Mouse (Mus musculus): Measurements from ENCODE around the gene Ifne. TPM values are rescaled to one million over a fixed set of nuclear protein-coding genes. Genes with fewer than 3 reads are reported as not detected.

Ifne gene
- polyA plus RNA-seq, 1 experiment = not detected

GRCm38 (mm10) chr4:88893201-88893754 lies 13.3 kb upstream of the Ifne start:
- Histone ChIP-seq H3K4me1 (ENCODE audit: control insufficient read depth, insufficient read depth, insufficient read length) (no peaks in the 10 kb centered on the region), H3K4me3 (ENCODE audit: extremely low read depth, insufficient read depth, insufficient read length) (no peak overlapping the region), H3K27ac (ENCODE audit: insufficient read depth, low read length) (no peak overlapping the region), H3K36me3 (ENCODE audit: control insufficient read depth, insufficient read depth, low read length) (no peaks in the 10 kb centered on the region), H3K27me3 (ENCODE audit: control insufficient read depth, insufficient read depth, low read length) (no peaks in the 10 kb centered on the region)
- no peak for DNase-seq (ENCODE audit: low read depth in 1 of 2, low spot score in 2 of 2)
- TF ChIP-seq CTCF (IDR thresholded peaks at IDR 0.05; ENCODE audit: extremely low read depth, insufficient read depth, insufficient read length, insufficient replicate concordance) (no peak), POLR2A (IDR thresholded peaks at IDR 0.05; ENCODE audit: low read depth, low read length) (no peak)

GRCm38 (mm10) chr4:88888236-88888635 lies 8.2 kb upstream of the Ifne start:
- H3K27me3 ChIP-seq (ENCODE audit: control insufficient read depth, insufficient read depth, low read length) = no peaks in the 10 kb centered on the region
- TF ChIP-seq CTCF (IDR thresholded peaks at IDR 0.05; ENCODE audit: extremely low read depth, insufficient read depth, insufficient read length, insufficient replicate concordance) (no peak), POLR2A (IDR thresholded peaks at IDR 0.05; ENCODE audit: low read depth, low read length) (no peak)
- no peak overlapping the region for H3K4me3 ChIP-seq (ENCODE audit: extremely low read depth, insufficient read depth, insufficient read length)
- H3K36me3 ChIP-seq (ENCODE audit: control insufficient read depth, insufficient read depth, low read length) = no peaks in the 10 kb centered on the region
- no peak for DNase-seq (ENCODE audit: low read depth in 1 of 2, low spot score in 2 of 2)
- no peak overlapping the region for H3K27ac ChIP-seq (ENCODE audit: insufficient read depth, low read length)
- H3K4me1 ChIP-seq (ENCODE audit: control insufficient read depth, insufficient read depth, insufficient read length) = no peaks in the 10 kb centered on the region

DNA sequence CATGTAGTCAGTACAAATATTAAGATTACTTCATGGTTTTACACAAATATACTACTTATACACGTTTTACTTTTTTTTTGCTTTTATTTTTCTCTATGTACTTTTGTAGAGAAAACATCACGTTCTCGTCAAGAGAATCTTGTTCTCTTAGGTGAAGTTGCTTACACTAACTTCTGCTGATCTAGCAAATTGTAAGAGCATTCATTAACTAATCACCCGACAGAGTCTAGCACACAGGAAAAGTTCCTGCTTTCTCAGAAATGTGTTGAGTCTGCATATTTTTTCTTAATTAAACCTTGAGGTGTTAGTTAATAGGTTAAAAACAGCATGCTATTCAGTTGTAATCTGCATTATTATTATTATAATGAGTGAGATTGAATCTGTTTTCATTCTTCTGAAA lies 1.2 kb downstream of the Ifne start:
- no peak for TF ChIP-seq CTCF (IDR thresholded peaks at IDR 0.05; ENCODE audit: extremely low read depth, insufficient read depth, insufficient read length, insufficient replicate concordance)
- no peak for TF ChIP-seq POLR2A (IDR thresholded peaks at IDR 0.05; ENCODE audit: low read depth, low read length)
- Histone ChIP-seq H3K27me3 (ENCODE audit: control insufficient read depth, insufficient read depth, low read length) (no peaks in the 10 kb centered on the region), H3K4me1 (ENCODE audit: control insufficient read depth, insufficient read depth, insufficient read length) (no peaks in the 10 kb centered on the region), H3K36me3 (ENCODE audit: control insufficient read depth, insufficient read depth, low read length) (no peaks in the 10 kb centered on the region), H3K27ac (ENCODE audit: insufficient read depth, low read length) (no peak overlapping the region), H3K4me3 (ENCODE audit: extremely low read depth, insufficient read depth, insufficient read length) (no peak overlapping the region)
- no peak for DNase-seq (ENCODE audit: low read depth in 1 of 2, low spot score in 2 of 2)
- 59% methylated on average over 4 of the region's 4 CpGs for WGBS

DNA sequence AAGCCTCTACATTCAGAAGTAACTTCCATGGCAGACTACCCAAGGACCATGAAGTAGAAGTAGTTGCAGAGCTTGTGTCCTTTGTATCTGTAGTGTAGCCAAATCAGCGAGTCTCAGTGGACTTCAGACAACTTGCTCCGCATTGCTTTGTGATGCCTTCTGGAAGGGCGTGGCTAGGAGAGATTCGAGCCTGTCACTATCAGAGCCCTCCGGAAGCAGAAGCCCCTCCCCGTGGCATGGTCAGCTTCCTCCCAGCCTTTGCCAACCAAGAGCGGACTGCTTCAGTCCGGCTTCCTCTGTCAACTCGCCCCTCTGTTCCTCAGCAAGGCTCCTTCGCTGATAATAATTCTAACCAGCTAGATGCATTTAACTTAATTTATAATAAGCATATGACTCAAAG lies 1.8 kb downstream of the Ifne start:
- Histone ChIP-seq H3K27ac (ENCODE audit: insufficient read depth, low read length) (no peak overlapping the region), H3K4me1 (ENCODE audit: control insufficient read depth, insufficient read depth, insufficient read length) (no peaks in the 10 kb centered on the region), H3K4me3 (ENCODE audit: extremely low read depth, insufficient read depth, insufficient read length) (no peak overlapping the region; the same call in 1 of the 2 replicates), H3K36me3 (ENCODE audit: control insufficient read depth, insufficient read depth, low read length) (no peaks in the 10 kb centered on the region), H3K27me3 (ENCODE audit: control insufficient read depth, insufficient read depth, low read length) (no peaks in the 10 kb centered on the region)
- 11% methylated on average over 10 of the region's 10 CpGs for WGBS
- DNase-seq (ENCODE audit: low read depth in 1 of 2, low spot score in 2 of 2) = peak in 1 of 2 experiments; percentile 10
- TF ChIP-seq POLR2A (IDR thresholded peaks at IDR 0.05; ENCODE audit: low read depth, low read length) (no peak), CTCF (IDR thresholded peaks at IDR 0.05; ENCODE audit: extremely low read depth, insufficient read depth, insufficient read length, insufficient replicate concordance) (no peak)

- WGBS = 63% methylated on average over 4 of the region's 4 CpGs
Measured at GRCm38 (mm10) chr4:88876520-88876919, 3.5 kb downstream of the Ifne start.

DNA sequence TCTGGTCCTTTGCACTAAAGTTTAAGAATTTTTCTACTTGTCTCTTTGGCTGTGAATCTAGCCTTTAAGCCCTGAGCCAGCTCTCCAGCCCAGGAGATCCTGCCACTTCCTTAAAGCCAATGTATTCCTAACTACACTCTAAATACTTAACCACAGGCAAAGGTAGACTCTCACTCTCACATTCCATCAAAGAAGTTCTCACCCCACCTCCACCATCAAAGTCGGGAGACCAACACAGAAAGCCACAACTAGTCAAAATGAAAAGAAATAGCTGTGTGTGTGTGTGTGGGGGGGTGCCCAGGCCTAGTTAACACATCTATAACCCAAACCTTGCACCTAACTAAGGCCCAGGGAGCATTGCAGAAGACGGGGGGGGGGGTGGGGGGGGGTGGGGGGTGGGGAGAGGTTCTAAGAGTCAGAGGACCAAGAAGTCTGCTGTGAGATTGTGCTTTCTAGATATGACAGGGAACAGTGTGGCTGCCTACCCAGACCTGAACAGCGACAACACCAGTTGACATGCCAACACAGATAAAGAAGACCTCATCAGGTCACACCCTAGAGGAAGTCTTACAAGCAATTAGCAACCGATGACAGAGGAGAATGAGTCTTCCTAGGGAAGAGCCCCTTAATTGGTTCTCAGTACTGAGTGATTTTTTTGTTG lies 4.4 kb downstream of the Ifne start:
- no peak for TF ChIP-seq POLR2A (IDR thresholded peaks at IDR 0.05; ENCODE audit: low read depth, low read length)
- no peak for TF ChIP-seq CTCF (IDR thresholded peaks at IDR 0.05; ENCODE audit: extremely low read depth, insufficient read depth, insufficient read length, insufficient replicate concordance)
- no peaks in the 10 kb centered on the region for H3K36me3 ChIP-seq (ENCODE audit: control insufficient read depth, insufficient read depth, low read length)
- H3K4me1 ChIP-seq (ENCODE audit: control insufficient read depth, insufficient read depth, insufficient read length) = no peaks in the 10 kb centered on the region
- WGBS = 56% methylated on average over 4 of the region's 4 CpGs
- no peaks in the 10 kb centered on the region for H3K27me3 ChIP-seq (ENCODE audit: control insufficient read depth, insufficient read depth, low read length)
- no peak overlapping the region for H3K4me3 ChIP-seq (ENCODE audit: extremely low read depth, insufficient read depth, insufficient read length)
- H3K27ac ChIP-seq (ENCODE audit: insufficient read depth, low read length) = no peak overlapping the region
- no peak for DNase-seq (ENCODE audit: low read depth in 1 of 2, low spot score in 2 of 2)

More at GRCm38 (mm10) chr4:88876520-88876919, 3.5 kb downstream of the Ifne start:
- Histone ChIP-seq H3K36me3 (ENCODE audit: control insufficient read depth, insufficient read depth, low read length) (no peaks in the 10 kb centered on the region), H3K4me3 (ENCODE audit: extremely low read depth, insufficient read depth, insufficient read length) (no peak overlapping the region), H3K27me3 (ENCODE audit: control insufficient read depth, insufficient read depth, low read length) (no peaks in the 10 kb centered on the region), H3K27ac (ENCODE audit: insufficient read depth, low read length) (no peak overlapping the region), H3K4me1 (ENCODE audit: control insufficient read depth, insufficient read depth, insufficient read length) (no peaks in the 10 kb centered on the region)
- DNase-seq (ENCODE audit: low read depth in 1 of 2, low spot score in 2 of 2) = no peak
- TF ChIP-seq POLR2A (IDR thresholded peaks at IDR 0.05; ENCODE audit: low read depth, low read length) (no peak), CTCF (IDR thresholded peaks at IDR 0.05; ENCODE audit: extremely low read depth, insufficient read depth, insufficient read length, insufficient replicate concordance) (no peak)

- no peak overlapping the region for H3K27ac ChIP-seq (ENCODE audit: insufficient read depth, low read length)
- H3K4me3 ChIP-seq (ENCODE audit: extremely low read depth, insufficient read depth, insufficient read length) = no peak overlapping the region
- no peak for DNase-seq (ENCODE audit: low read depth in 1 of 2, low spot score in 2 of 2)
- H3K27me3 ChIP-seq (ENCODE audit: control insufficient read depth, insufficient read depth, low read length) = no peaks in the 10 kb centered on the region
- H3K36me3 ChIP-seq (ENCODE audit: control insufficient read depth, insufficient read depth, low read length) = no peaks in the 10 kb centered on the region
- TF ChIP-seq CTCF (IDR thresholded peaks at IDR 0.05; ENCODE audit: extremely low read depth, insufficient read depth, insufficient read length, insufficient replicate concordance) = no peak
- no peak for TF ChIP-seq POLR2A (IDR thresholded peaks at IDR 0.05; ENCODE audit: low read depth, low read length)
- 0 out of 2 replicates have a peak, but pooled peaks cover under 1% of the 10 kb centered on the region for H3K4me1 ChIP-seq (ENCODE audit: control insufficient read depth, insufficient read depth, insufficient read length)
- 3% methylated on average over 2 of the region's 2 CpGs for WGBS
Measured at GRCm38 (mm10) chr4:88872691-88873090, 7.3 kb downstream of the Ifne start.

All from spleen, adult 2 months (tissue).